9 mouse cellular contexts compared by ENCODE assay signal in the genomic region with DNA sequence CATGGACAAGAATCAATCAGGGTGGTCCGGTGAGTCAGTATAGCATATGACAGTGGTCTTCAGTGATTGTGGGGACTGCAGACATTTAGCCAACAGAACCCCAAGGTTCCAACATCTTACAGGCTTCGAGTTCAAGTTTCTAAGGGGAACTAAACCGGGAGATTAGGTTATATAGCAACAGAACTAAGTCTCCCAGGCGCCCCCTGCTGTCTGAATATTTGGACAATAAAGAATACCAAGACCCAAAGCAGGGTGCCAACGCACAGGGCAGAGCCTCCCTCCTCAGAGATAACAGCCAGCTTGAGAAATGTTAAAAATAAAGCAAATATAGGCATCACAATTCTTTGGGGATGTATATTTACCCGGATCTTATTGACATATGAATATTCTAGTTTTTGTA. TPM values are rescaled to one million over a fixed set of nuclear protein-coding genes. Genes with fewer than 3 reads are reported as not detected.
DNase-seq lines count a peak whose midpoint lies in the region; ATAC-seq and TF ChIP-seq lines count a peak whose summit lies in the region.
"Had no signal": no experiment of that assay in that cellular context is flagged by ENCODE, and none has a peak within 500 bp of the region (broad histone marks: within the 10 kb centered on the region; RNA-seq: fewer than 3 reads in every experiment).

No protein-coding gene starts in this region.

- H3K9ac ChIP-seq in heart, adult 2 months (ENCODE audit: low read depth, low read length): no peak overlapping the region
- H3K9ac ChIP-seq: lung, embryonic 15.5 days had no signal

- peak; percentile 80 for TF ChIP-seq CTCF in heart, adult 2 months (IDR thresholded peaks at IDR 0.05)

- no peak overlapping the region for H3K4me3 ChIP-seq in heart, adult 2 months
- H3K4me3 ChIP-seq: lung, embryonic 15.5 days had no signal

- intact Hi-C loops in heart, adult 2 months (cut with DNase I): loop anchor here (1.0 to 10.0 kb wide), 2 partner anchors 443 to 787 kb away; no protein-coding TSS in a partner anchor
- intact Hi-C loops in heart, postnatal 25 days (cut with DNase I): loop anchor here (1.0 to 5.0 kb wide), 2 partner anchors 787 to 876 kb away; no protein-coding TSS in a partner anchor

- H3K4me1 ChIP-seq in heart, adult 2 months (ENCODE audit: control insufficient read depth, insufficient read depth, low read length): peaks cover 1% of the 10 kb centered on the region

- peak; percentile 52 for ATAC-seq in granulocyte monocyte progenitor cell, adult 5-6 weeks (replicated peaks; ENCODE audit: poor library complexity, severe bottlenecking)

- no peaks in the 10 kb centered on the region for H3K27me3 ChIP-seq in heart, adult 2 months (ENCODE audit: control insufficient read depth, insufficient read depth, low read length)
- H3K27me3 ChIP-seq: lung, embryonic 15.5 days had no signal

- peak; percentile 44 to 60 for DNase-seq in heart, adult 2 months
- DNase-seq in heart, postnatal 25 days (ENCODE audit: low spot score): no peak
- peak; percentile 17 for DNase-seq in Muller cell, postnatal 12 days (ENCODE audit: inconsistent ontology term)
- peak; percentile 40 for DNase-seq in cerebellum, adult 9-11 months
- DNase-seq in left cerebral cortex, adult 11 months (ENCODE audit: low spot score): peak; percentile 72
- peak; percentile 26 to 68 for DNase-seq in monocyte, adult 2 months (ENCODE audit: low read depth in 1 of 2, low spot score in 2 of 2)
- peak; percentile 48 to 81 for DNase-seq in spleen, postnatal 4 days (ENCODE audit: low spot score in 2 of 2)

- no peaks in the 10 kb centered on the region for H3K79me2 ChIP-seq in heart, adult 2 months (replicated peaks; ENCODE audit: control insufficient read depth, insufficient read depth, low read length)

- H3K27ac ChIP-seq in heart, adult 2 months: no peak overlapping the region
- H3K27ac ChIP-seq: lung, embryonic 15.5 days had no signal

- no peak for TF ChIP-seq EP300 in heart, adult 2 months (IDR thresholded peaks at IDR 0.05; ENCODE audit: insufficient read depth, low read depth, low read length)

- 30% methylated on average over 6 of the region's 6 CpGs for WGBS in heart, adult 2 months

- TF ChIP-seq POLR2A in heart, adult 2 months (IDR thresholded peaks at IDR 0.05; ENCODE audit: insufficient read depth, low read depth, low read length): no peak

- H3K36me3 ChIP-seq in heart, adult 2 months (ENCODE audit: control insufficient read depth, insufficient read depth, low read length): no peaks in the 10 kb centered on the region
- H3K36me3 ChIP-seq: lung, embryonic 15.5 days had no signal

RNA-seq across cellular contexts. Expression of a gene that starts 24.0 kb away (rescaled TPM):
- under 1 TPM; 0.93 to 0.97 TPM for total RNA-seq in heart, adult 2 months (2021)
- 0.47 and 0.86 TPM in 2 replicates for polyA plus RNA-seq in heart, adult 2 months (2012; rRNA removed)
- under 1 TPM; 0.52 to 0.81 TPM for total RNA-seq in heart, postnatal 25 days (2021)
- total RNA-seq in granulocyte monocyte progenitor cell, adult 5-6 weeks (2014; fragmentation: Nextera tagmentation): 6.5 and 9.5 TPM in 2 replicates
- total RNA-seq in granulocyte monocyte progenitor cell, adult 5-6 weeks (2017): 19.0 and 26.5 TPM in 2 replicates

RNA-seq across cellular contexts. Expression of a gene that starts 53.1 kb away (rescaled TPM):
- total RNA-seq in heart, adult 2 months (2021): 100 to 1,000 TPM; 243 to 278 TPM
- polyA plus RNA-seq in heart, adult 2 months (2012; rRNA removed): 20.8 and 39.1 TPM in 2 replicates
- total RNA-seq in heart, postnatal 25 days (2021): 100 to 1,000 TPM; 277 to 290 TPM
- total RNA-seq in granulocyte monocyte progenitor cell, adult 5-6 weeks (2014; fragmentation: Nextera tagmentation): 49.6 and 64.2 TPM in 2 replicates
- total RNA-seq in granulocyte monocyte progenitor cell, adult 5-6 weeks (2017): 64.1 and 102 TPM in 2 replicates
